Mouse (Mus musculus): ENCODE measurements around the gene Ablim2. TPM values are rescaled to one million over a fixed set of nuclear protein-coding genes. Genes with fewer than 3 reads are reported as not detected.
A peak's percentile ranks its signal among the peaks of the same experiment; 100 is the strongest.

Gene Ablim2
- polyA plus RNA-seq, 1 experiment from 2014 or later, result 4.1 TPM

GRCm38 (mm10) chr5:35782648-35783180, 25.0 kb downstream of the Ablim2 start:
- WGBS, result 53% methylated on average over 10 of the region's 10 CpGs

GRCm38 (mm10) chr5:35785853-35786252, 28.2 kb downstream of the Ablim2 start:
- WGBS, result 72% methylated on average over 7 of the region's 7 CpGs
- Histone ChIP-seq H3K27me3 (replicated peaks) (no peaks in the 10 kb centered on the region), H3K36me3 (no peaks in the 10 kb centered on the region), H3K27ac (no peak overlapping the region), H3K4me3 (replicated peaks) (no peak overlapping the region), H3K9me3 (no peaks in the 10 kb centered on the region), H3K9ac (no peak overlapping the region), H3K4me2 (replicated peaks) (no peak overlapping the region), H3K4me1 (replicated peaks) (peaks cover 15% of the 10 kb centered on the region)
- no peak for ATAC-seq

More at GRCm38 (mm10) chr5:35782648-35783180, 25.0 kb downstream of the Ablim2 start:
- Histone ChIP-seq H3K27ac (no peak overlapping the region), H3K9me3 (no peaks in the 10 kb centered on the region), H3K27me3 (replicated peaks) (no peaks in the 10 kb centered on the region), H3K4me1 (replicated peaks) (peaks cover 16% of the 10 kb centered on the region; the same call in 1 of the 2 replicates), H3K9ac (no peak overlapping the region), H3K36me3 (no peaks in the 10 kb centered on the region), H3K4me2 (replicated peaks) (no peak overlapping the region), H3K4me3 (replicated peaks) (no peak overlapping the region)
- peak; percentile 70 for ATAC-seq

- no peak overlapping the region for H3K9ac ChIP-seq
- no peak overlapping the region for H3K27ac ChIP-seq
- H3K27me3 ChIP-seq (replicated peaks), result no peaks in the 10 kb centered on the region
- H3K4me2 ChIP-seq (replicated peaks), result no peak overlapping the region
- H3K36me3 ChIP-seq, result no peaks in the 10 kb centered on the region
- peaks cover 15% of the 10 kb centered on the region for H3K4me1 ChIP-seq (replicated peaks)
- no peaks in the 10 kb centered on the region for H3K9me3 ChIP-seq
- ATAC-seq, result no peak
- H3K4me3 ChIP-seq (replicated peaks), result no peak overlapping the region
- WGBS, result 87% methylated on average over 12 of the region's 12 CpGs
Observed at GRCm38 (mm10) chr5:35787847-35788246, 30.2 kb downstream of the Ablim2 start.

GRCm38 (mm10) chr5:35788719-35789118, 31.0 kb downstream of the Ablim2 start:
- Histone ChIP-seq H3K36me3 (no peaks in the 10 kb centered on the region), H3K9ac (no peak overlapping the region), H3K9me3 (no peaks in the 10 kb centered on the region), H3K4me1 (replicated peaks) (peaks cover 12% of the 10 kb centered on the region), H3K27me3 (replicated peaks) (no peaks in the 10 kb centered on the region), H3K27ac (no peak overlapping the region), H3K4me2 (replicated peaks) (no peak overlapping the region), H3K4me3 (replicated peaks) (no peak overlapping the region)
- 84% methylated on average over 6 of the region's 6 CpGs for WGBS
- ATAC-seq, result no peak

GRCm38 (mm10) chr5:35789697-35790096, 32.0 kb downstream of the Ablim2 start:
- no peak overlapping the region for H3K27ac ChIP-seq
- H3K36me3 ChIP-seq, result no peaks in the 10 kb centered on the region
- H3K27me3 ChIP-seq (replicated peaks), result no peaks in the 10 kb centered on the region
- H3K9me3 ChIP-seq, result no peaks in the 10 kb centered on the region
- no peak overlapping the region for H3K9ac ChIP-seq
- 0 out of 2 replicates have a peak, but pooled peaks have one; percentile 16 for ATAC-seq
- no peak overlapping the region for H3K4me2 ChIP-seq (replicated peaks)
- H3K4me1 ChIP-seq (replicated peaks), result peaks cover 12% of the 10 kb centered on the region
- WGBS, result 65% methylated on average over 3 of the region's 3 CpGs
- H3K4me3 ChIP-seq (replicated peaks), result no peak overlapping the region

GRCm38 (mm10) chr5:35790387-35791065, 32.8 kb downstream of the Ablim2 start:
- Histone ChIP-seq H3K27me3 (replicated peaks) (no peaks in the 10 kb centered on the region), H3K4me1 (replicated peaks) (peaks cover 13% of the 10 kb centered on the region), H3K4me3 (replicated peaks) (no peak overlapping the region), H3K9me3 (no peaks in the 10 kb centered on the region), H3K9ac (no peak overlapping the region), H3K36me3 (no peaks in the 10 kb centered on the region), H3K27ac (no peak overlapping the region), H3K4me2 (replicated peaks) (no peak overlapping the region)
- 36% methylated on average over 10 of the region's 10 CpGs for WGBS
- peak; percentile 67 for ATAC-seq

- WGBS, result 91% methylated on average over 4 of the region's 4 CpGs
- no peak overlapping the region for H3K4me3 ChIP-seq (replicated peaks)
- H3K9ac ChIP-seq, result no peak overlapping the region
- no peak for ATAC-seq
- no peak overlapping the region for H3K4me2 ChIP-seq (replicated peaks)
- H3K4me1 ChIP-seq (replicated peaks), result peaks cover 13% of the 10 kb centered on the region; the same call in 1 of the 2 replicates
- 0 out of 2 replicates have a peak, but pooled peaks cover 2% of the 10 kb centered on the region for H3K27me3 ChIP-seq (replicated peaks)
- H3K36me3 ChIP-seq, result no peaks in the 10 kb centered on the region
- H3K27ac ChIP-seq, result no peak overlapping the region
- no peaks in the 10 kb centered on the region for H3K9me3 ChIP-seq
Observed at GRCm38 (mm10) chr5:35793971-35794370, 36.3 kb downstream of the Ablim2 start.

GRCm38 (mm10) chr5:35794942-35795341, 37.3 kb downstream of the Ablim2 start:
- H3K27me3 ChIP-seq (replicated peaks), result 0 out of 2 replicates have a peak, but pooled peaks cover 2% of the 10 kb centered on the region
- H3K4me3 ChIP-seq (replicated peaks), result no peak overlapping the region
- H3K9me3 ChIP-seq, result no peaks in the 10 kb centered on the region
- no peaks in the 10 kb centered on the region for H3K36me3 ChIP-seq
- peaks cover 10% of the 10 kb centered on the region; the same call in 1 of the 2 replicates for H3K4me1 ChIP-seq (replicated peaks)
- WGBS, result 72% methylated on average over 4 of the region's 4 CpGs
- H3K9ac ChIP-seq, result no peak overlapping the region
- ATAC-seq, result no peak
- no peak overlapping the region for H3K4me2 ChIP-seq (replicated peaks)
- H3K27ac ChIP-seq, result no peak overlapping the region

GRCm38 (mm10) chr5:35795481-35796048, 37.9 kb downstream of the Ablim2 start:
- Histone ChIP-seq H3K4me3 (replicated peaks) (no peak overlapping the region), H3K27ac (no peak overlapping the region), H3K9me3 (no peaks in the 10 kb centered on the region), H3K36me3 (no peaks in the 10 kb centered on the region), H3K4me1 (replicated peaks) (peaks cover 5% of the 10 kb centered on the region; the same call in 1 of the 2 replicates), H3K9ac (no peak overlapping the region), H3K27me3 (replicated peaks) (0 out of 2 replicates have a peak, but pooled peaks cover 2% of the 10 kb centered on the region), H3K4me2 (replicated peaks) (no peak overlapping the region)
- 58% methylated on average over 7 of the region's 7 CpGs for WGBS
- ATAC-seq, result peak; percentile 72

GRCm38 (mm10) chr5:35796136-35796535, 38.5 kb downstream of the Ablim2 start:
- Histone ChIP-seq H3K4me1 (replicated peaks) (peaks cover 5% of the 10 kb centered on the region; the same call in 1 of the 2 replicates), H3K27me3 (replicated peaks) (0 out of 2 replicates have a peak, but pooled peaks cover 2% of the 10 kb centered on the region), H3K9me3 (no peaks in the 10 kb centered on the region), H3K4me3 (replicated peaks) (no peak overlapping the region), H3K27ac (no peak overlapping the region), H3K4me2 (replicated peaks) (no peak overlapping the region), H3K36me3 (no peaks in the 10 kb centered on the region), H3K9ac (no peak overlapping the region)
- ATAC-seq, result no peak
- 68% methylated on average over 5 of the region's 5 CpGs for WGBS

- 0 out of 2 replicates have a peak, but pooled peaks cover 2% of the 10 kb centered on the region for H3K27me3 ChIP-seq (replicated peaks)
- ATAC-seq, result no peak
- H3K4me2 ChIP-seq (replicated peaks), result no peak overlapping the region
- no peak overlapping the region for H3K9ac ChIP-seq
- H3K36me3 ChIP-seq, result no peaks in the 10 kb centered on the region
- H3K27ac ChIP-seq, result no peak overlapping the region
- no peak overlapping the region for H3K4me3 ChIP-seq (replicated peaks)
- H3K9me3 ChIP-seq, result no peaks in the 10 kb centered on the region
- peaks cover 5% of the 10 kb centered on the region; the same call in 1 of the 2 replicates for H3K4me1 ChIP-seq (replicated peaks)
- WGBS, result 48% methylated on average over 5 of the region's 5 CpGs
Observed at GRCm38 (mm10) chr5:35799090-35799489, 41.4 kb downstream of the Ablim2 start.

GRCm38 (mm10) chr5:35803416-35803815, 45.7 kb downstream of the Ablim2 start:
- Histone ChIP-seq H3K4me3 (replicated peaks) (no peak overlapping the region), H3K4me1 (replicated peaks) (no peaks in the 10 kb centered on the region), H3K27ac (no peak overlapping the region), H3K9ac (no peak overlapping the region), H3K9me3 (no peaks in the 10 kb centered on the region), H3K27me3 (replicated peaks) (0 out of 2 replicates have a peak, but pooled peaks cover 1% of the 10 kb centered on the region), H3K4me2 (replicated peaks) (no peak overlapping the region), H3K36me3 (no peaks in the 10 kb centered on the region)
- WGBS, result 88% methylated on average over 5 of the region's 5 CpGs
- ATAC-seq, result no peak

Data from intestine, embryonic 15.5 days (tissue).